Mouse (Mus musculus): Measurements from ENCODE around the gene Ramp2. TPM values are rescaled to one million over a fixed set of nuclear protein-coding genes. Genes with fewer than 3 reads are reported as not detected.
A peak's percentile ranks its signal among the peaks of the same experiment; 100 is the strongest.

The Ramp2 gene
- polyA plus RNA-seq, 1 experiment = 2.7 TPM

DNA sequence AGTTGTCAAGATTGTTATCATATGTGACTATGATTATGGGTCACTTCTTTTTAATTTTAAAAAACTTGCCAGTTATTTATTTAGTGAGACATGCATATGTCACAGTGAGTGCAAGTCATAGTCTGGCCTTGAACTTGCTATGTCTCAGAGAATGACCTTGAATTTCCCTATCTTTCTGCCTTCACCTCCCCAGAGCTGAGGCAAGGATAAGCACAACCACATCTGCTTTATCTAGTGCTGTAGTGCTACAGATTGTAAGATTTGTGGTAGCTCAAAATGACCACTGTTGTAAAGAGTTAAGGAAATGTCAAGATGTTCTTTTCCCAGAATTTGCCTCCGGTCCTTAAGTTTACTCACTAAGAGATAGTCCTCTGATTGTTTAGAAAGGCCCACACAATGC lies 12.6 kb upstream of the Ramp2 start:
- Histone ChIP-seq H3K4me3 (ENCODE audit: insufficient read depth, low read length) (no peak overlapping the region), H3K27ac (ENCODE audit: insufficient read depth, low read length) (no peak overlapping the region), H3K4me1 (ENCODE audit: control insufficient read depth, insufficient read depth, low read length) (peaks cover 2% of the 10 kb centered on the region; the same call in 1 of the 2 replicates)
- no peak for TF ChIP-seq CTCF (IDR thresholded peaks at IDR 0.05; ENCODE audit: borderline replicate concordance, insufficient read depth, low read length)
- TF ChIP-seq POLR2A (IDR thresholded peaks at IDR 0.05; ENCODE audit: low read depth, low read length) = no peak

DNA sequence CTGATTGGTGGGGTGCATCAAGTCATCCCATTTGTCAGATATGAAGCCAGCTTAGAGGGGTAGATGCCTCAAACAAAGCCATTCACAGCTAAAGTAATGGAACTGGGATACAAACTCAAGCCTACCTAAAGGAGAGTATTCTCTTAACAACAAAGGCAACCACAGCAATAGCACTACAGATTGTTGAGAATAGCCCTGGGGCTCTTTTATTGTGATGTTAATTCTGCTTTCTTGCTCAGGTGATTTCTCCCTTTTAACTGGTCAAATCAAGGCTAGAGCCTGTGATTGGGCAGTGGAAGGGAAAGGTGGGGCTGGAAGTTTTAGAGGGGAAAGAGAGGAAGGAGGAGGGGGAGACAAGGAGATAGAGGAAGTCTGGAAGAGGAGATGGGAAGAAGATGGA lies 11.7 kb upstream of the Ramp2 start:
- H3K27ac ChIP-seq (ENCODE audit: insufficient read depth, low read length) = no peak overlapping the region
- H3K4me3 ChIP-seq (ENCODE audit: insufficient read depth, low read length) = no peak overlapping the region
- H3K4me1 ChIP-seq (ENCODE audit: control insufficient read depth, insufficient read depth, low read length) = peaks cover 2% of the 10 kb centered on the region; the same call in 1 of the 2 replicates
- no peak for TF ChIP-seq POLR2A (IDR thresholded peaks at IDR 0.05; ENCODE audit: low read depth, low read length)
- TF ChIP-seq CTCF (IDR thresholded peaks at IDR 0.05; ENCODE audit: borderline replicate concordance, insufficient read depth, low read length) = no peak

DNA sequence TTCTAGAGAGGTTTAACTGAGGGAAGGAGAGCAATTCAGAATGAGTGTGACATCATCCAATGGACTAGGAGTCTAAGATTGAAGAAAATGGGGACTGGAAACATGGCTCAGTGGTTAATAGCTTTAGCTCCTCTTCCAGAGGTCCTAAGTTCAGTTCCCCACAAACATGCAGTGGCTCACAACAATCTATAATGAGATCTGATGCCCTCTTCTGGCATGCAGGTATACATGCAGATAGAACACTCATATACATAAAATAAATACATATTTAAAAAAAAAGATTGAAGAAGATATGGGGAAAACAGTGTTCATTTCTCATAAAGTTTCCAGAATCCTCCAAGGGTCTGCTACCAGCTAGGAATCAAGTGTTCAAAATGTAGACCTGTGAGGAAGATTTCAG lies 10.4 kb upstream of the Ramp2 start:
- peaks cover 2% of the 10 kb centered on the region; the same call in 1 of the 2 replicates for H3K4me1 ChIP-seq (ENCODE audit: control insufficient read depth, insufficient read depth, low read length)
- H3K27ac ChIP-seq (ENCODE audit: insufficient read depth, low read length) = no peak overlapping the region
- TF ChIP-seq CTCF (IDR thresholded peaks at IDR 0.05; ENCODE audit: borderline replicate concordance, insufficient read depth, low read length) = no peak
- no peak for TF ChIP-seq POLR2A (IDR thresholded peaks at IDR 0.05; ENCODE audit: low read depth, low read length)
- H3K4me3 ChIP-seq (ENCODE audit: insufficient read depth, low read length) = no peak overlapping the region

DNA sequence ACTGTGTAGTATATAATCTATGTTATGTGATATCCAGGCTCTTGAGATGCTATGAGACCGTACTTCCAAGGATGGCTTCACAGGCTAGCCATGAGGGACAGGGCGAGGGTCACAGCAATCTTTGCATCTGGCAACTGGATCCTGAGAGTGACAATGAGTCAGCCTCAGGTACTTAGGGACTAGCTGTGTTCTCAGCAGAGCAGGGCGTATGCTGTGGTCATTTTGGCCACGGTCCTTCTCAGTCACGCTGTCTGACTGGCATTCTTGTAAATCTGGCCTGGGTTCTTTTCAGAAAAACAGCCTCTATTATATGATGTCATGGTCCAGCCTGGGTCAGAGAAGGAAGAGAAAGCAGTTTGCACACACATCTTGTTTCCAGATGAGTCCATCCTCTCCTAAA lies 9.0 kb upstream of the Ramp2 start:
- H3K4me1 ChIP-seq (ENCODE audit: control insufficient read depth, insufficient read depth, low read length) = no peaks in the 10 kb centered on the region
- no peak overlapping the region for H3K27ac ChIP-seq (ENCODE audit: insufficient read depth, low read length)

DNA sequence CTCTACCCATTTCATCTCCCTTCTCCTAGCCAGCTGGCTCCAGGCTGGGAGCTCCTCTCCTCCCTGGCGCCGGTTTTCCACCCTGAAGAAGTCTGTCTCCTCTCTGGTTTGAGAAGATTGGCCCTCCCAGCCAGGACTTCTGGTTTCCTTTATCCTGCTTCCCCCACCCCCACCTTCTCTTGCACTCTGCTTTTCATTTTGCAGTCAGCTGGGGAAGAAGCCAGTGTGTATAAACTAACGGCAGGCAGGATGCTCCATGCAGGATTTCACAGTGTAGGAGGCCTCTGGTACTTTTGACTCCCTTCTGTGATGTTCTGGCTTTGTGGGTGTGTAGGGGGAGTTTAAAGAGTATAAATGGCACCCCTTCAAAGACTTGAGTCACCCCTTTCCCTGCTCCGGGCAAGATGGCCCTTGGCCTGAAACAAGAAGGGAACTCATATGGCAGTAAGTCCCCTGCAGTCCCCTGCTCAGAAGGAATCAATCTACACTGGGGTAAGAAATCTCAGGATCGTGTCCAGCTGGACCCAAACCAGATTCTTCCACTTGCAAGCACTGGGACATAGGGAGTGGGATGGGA lies 7.7 kb upstream of the Ramp2 start:
- Histone ChIP-seq H3K4me3 (ENCODE audit: insufficient read depth, low read length) (no peak overlapping the region), H3K4me1 (ENCODE audit: control insufficient read depth, insufficient read depth, low read length) (no peaks in the 10 kb centered on the region), H3K27ac (ENCODE audit: insufficient read depth, low read length) (no peak overlapping the region)
- TF ChIP-seq CTCF (IDR thresholded peaks at IDR 0.05; ENCODE audit: borderline replicate concordance, insufficient read depth, low read length) (no peak), POLR2A (IDR thresholded peaks at IDR 0.05; ENCODE audit: low read depth, low read length) (no peak)

More for the DNA sequence above, 9.0 kb upstream of the Ramp2 start:
- no peak for TF ChIP-seq POLR2A (IDR thresholded peaks at IDR 0.05; ENCODE audit: low read depth, low read length)
- H3K4me3 ChIP-seq (ENCODE audit: insufficient read depth, low read length) = no peak overlapping the region

DNA sequence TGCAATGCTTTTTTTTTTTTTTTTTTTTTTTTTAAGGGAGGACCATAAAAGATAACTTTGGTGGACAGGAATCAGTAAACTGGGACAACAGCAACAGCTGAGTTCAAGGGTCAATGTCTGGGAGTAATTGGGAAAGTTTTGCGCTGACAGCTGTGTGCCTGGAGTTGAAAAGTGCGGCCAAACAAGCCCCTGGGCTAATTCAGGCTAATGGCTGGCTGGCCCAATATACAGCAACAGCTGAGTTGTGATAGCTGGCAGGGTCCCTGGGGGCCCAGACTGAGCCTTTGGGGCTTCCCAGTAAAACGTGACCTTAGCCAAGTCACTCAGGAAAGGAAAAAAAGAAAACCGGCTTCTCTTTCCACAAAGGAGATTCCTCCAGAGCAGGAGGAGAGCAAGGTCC lies 757 bp upstream of the Ramp2 start:
- Histone ChIP-seq H3K4me3 (ENCODE audit: insufficient read depth, low read length) (no peak overlapping the region), H3K4me1 (ENCODE audit: control insufficient read depth, insufficient read depth, low read length) (no peaks in the 10 kb centered on the region), H3K27ac (ENCODE audit: insufficient read depth, low read length) (no peak overlapping the region)
- no peak for TF ChIP-seq CTCF (IDR thresholded peaks at IDR 0.05; ENCODE audit: borderline replicate concordance, insufficient read depth, low read length)
- TF ChIP-seq POLR2A (IDR thresholded peaks at IDR 0.05; ENCODE audit: low read depth, low read length) = no peak

DNA sequence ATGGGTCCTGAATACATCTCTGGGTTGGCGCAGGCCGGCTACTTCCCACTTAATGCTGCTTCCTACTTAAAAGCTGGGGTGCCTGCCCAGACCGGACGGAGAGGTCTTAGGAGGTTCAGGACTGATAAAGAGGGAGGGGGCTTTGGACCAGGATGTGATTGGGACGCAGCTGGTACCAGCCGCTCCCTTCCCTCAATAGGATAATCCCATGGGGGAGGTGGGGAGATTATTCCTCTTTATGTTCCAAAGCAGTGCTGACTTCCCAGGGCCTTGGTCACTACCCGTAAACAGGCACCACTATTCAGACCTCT lies 829 bp downstream of the Ramp2 start:
- Histone ChIP-seq H3K4me3 (ENCODE audit: insufficient read depth, low read length) (peak overlapping the region; percentile 19), H3K27ac (ENCODE audit: insufficient read depth, low read length) (no peak overlapping the region), H3K4me1 (ENCODE audit: control insufficient read depth, insufficient read depth, low read length) (no peaks in the 10 kb centered on the region)
- TF ChIP-seq CTCF (IDR thresholded peaks at IDR 0.05; ENCODE audit: borderline replicate concordance, insufficient read depth, low read length) (no peak), POLR2A (IDR thresholded peaks at IDR 0.05; ENCODE audit: low read depth, low read length) (no peak)

DNA sequence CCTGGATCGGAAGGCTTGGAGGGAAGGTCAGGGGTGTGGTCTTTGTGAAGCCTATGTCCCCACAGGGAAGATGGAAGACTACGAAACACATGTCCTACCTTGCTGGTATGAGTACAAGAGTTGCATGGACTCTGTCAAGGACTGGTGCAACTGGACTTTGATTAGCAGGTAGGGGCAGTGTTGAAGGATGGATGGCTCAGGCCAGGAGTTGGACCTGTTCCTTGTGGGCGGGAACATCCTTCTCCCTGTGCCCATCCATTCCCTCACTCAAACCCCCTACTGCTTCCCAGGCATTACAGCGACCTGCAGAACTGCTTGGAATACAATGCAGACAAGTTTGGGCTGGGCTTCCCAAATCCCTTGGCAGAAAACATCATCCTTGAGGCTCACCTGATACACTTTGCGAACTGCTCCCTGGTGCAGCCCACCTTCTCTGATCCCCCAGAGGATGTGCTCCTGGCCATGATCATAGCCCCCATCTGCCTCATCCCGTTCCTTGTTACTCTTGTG lies 1.7 kb downstream of the Ramp2 start:
- Histone ChIP-seq H3K4me1 (ENCODE audit: control insufficient read depth, insufficient read depth, low read length) (no peaks in the 10 kb centered on the region; the same call in 1 of the 2 replicates), H3K4me3 (ENCODE audit: insufficient read depth, low read length) (no peak overlapping the region), H3K27ac (ENCODE audit: insufficient read depth, low read length) (no peak overlapping the region)
- TF ChIP-seq CTCF (IDR thresholded peaks at IDR 0.05; ENCODE audit: borderline replicate concordance, insufficient read depth, low read length) (no peak), POLR2A (IDR thresholded peaks at IDR 0.05; ENCODE audit: low read depth, low read length) (no peak)

DNA sequence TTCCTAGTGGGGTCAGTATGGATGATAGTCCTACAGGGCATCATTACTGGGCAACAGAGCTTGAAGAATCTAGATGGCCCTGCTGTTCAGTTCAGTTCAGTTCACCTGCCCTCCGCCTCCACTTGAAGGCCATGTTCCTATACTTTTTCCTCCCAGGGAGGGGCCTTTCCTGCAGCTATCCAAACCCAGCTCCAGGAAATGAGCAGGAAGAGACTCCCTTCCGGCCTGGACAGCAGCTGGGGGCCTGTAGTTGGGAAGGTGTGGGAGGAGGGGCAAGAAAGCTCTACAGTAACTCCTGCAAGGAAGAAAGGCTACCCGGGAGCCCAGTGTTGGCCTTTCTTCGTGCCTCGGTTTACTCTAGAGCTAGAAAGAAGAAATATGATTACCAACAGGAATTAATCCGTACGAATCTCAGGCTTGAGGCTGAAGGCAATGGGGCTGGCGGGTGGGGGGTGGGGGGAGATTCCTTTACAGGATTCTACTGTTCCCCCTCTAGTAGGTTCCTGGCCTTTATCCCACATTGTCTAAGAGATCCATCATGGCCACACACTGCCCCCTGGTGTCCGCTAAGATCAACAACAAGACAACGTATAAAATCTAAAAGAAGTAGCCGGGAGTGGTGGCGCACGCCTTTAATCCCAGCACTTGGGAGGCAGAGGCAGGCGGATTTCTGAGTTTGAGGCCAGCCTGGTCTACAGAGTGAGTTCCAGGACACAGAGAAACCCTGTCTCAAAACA lies 2.6 kb downstream of the Ramp2 start:
- Histone ChIP-seq H3K4me1 (ENCODE audit: control insufficient read depth, insufficient read depth, low read length) (no peaks in the 10 kb centered on the region; the same call in 1 of the 2 replicates), H3K4me3 (ENCODE audit: insufficient read depth, low read length) (no peak overlapping the region), H3K27ac (ENCODE audit: insufficient read depth, low read length) (no peak overlapping the region)
- TF ChIP-seq CTCF (IDR thresholded peaks at IDR 0.05; ENCODE audit: borderline replicate concordance, insufficient read depth, low read length) (no peak), POLR2A (IDR thresholded peaks at IDR 0.05; ENCODE audit: low read depth, low read length) (no peak)

DNA sequence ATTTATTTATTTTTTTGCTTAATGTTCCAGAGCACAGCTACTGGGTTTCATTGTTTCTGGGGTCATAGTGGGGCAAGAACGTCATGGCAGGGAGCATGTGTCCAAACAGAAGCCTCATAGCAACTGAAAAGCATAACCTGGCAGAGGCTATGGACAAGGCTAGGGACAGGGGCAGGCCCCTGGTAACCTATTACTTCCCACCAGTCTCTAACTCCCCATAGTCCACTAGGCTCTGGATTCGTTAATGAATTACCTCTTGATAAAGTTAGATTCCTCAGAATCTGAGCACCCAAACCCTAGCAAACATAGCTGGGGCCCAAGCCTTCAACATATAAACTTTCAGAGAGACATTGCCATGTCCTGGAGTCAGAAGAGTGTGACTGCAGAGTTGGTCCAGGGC lies 5.2 kb downstream of the Ramp2 start:
- no peak overlapping the region for H3K4me3 ChIP-seq (ENCODE audit: insufficient read depth, low read length)
- TF ChIP-seq POLR2A (IDR thresholded peaks at IDR 0.05; ENCODE audit: low read depth, low read length) (no peak), CTCF (IDR thresholded peaks at IDR 0.05; ENCODE audit: borderline replicate concordance, insufficient read depth, low read length) (no peak)
- no peak overlapping the region for H3K27ac ChIP-seq (ENCODE audit: insufficient read depth, low read length)
- peaks cover 3% of the 10 kb centered on the region; the same call in 1 of the 2 replicates for H3K4me1 ChIP-seq (ENCODE audit: control insufficient read depth, insufficient read depth, low read length)

Measured in embryonic fibroblast, embryonic 13.5 days (primary cell).